Mouse (Mus musculus): ENCODE data around the gene Foxj1.

The Foxj1 gene

GRCm38 (mm10) chr11:116351294-116351693, 16.1 kb upstream of the Foxj1 start:
- in situ Hi-C loops (cut with MboI; ENCODE audit: low pct_unique_long_range_greater_than_20kb in 1 of 2, low sequenced_read_pairs in 2 of 2, unreplicated experiment in 1 of 2) = no loop called here

DNA sequence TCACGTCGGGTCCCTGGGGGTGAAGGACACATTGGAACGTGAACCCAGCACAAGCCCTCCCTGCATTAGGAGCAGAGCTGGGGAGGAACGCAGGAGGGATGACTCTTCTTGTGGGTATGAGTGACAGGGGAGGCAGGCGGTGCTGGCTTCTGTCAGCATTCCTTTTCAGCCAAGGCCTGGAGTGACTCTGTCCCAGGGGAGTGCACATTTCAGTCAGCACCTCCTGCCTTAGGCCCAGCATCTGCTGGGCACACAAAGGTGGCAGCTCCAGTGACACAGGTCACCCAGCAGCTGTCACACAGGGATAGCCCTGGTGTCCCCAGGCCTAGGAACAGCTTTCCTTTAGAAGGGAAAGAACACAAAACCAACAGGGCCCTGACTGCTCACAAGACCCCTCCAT, 12.8 kb upstream of the Foxj1 start:
- in situ Hi-C loops (cut with MboI; ENCODE audit: low pct_unique_long_range_greater_than_20kb in 1 of 2, low sequenced_read_pairs in 2 of 2, unreplicated experiment in 1 of 2) = no loop called here

DNA sequence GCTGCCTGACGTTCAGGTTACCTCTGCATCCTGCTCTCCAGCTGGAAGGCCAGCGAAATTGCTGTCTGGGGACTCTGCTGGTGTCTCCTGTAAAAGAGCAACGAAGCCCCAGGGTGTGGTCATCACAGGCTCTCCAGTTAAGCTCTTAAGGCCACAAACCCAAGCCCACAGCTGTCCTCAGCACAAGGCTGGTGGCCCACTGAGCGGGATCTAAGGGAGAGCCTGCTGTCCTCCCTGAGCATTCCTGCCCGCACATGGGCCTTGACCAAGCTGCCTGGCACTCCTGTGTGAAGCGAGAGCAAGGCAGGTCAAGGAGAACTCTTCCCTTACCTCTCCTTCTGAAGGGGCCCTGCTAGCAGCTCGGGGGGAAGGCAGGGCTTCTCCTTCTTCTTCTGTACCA, 11.8 kb upstream of the Foxj1 start:
- in situ Hi-C loops (cut with MboI; ENCODE audit: low pct_unique_long_range_greater_than_20kb in 1 of 2, low sequenced_read_pairs in 2 of 2, unreplicated experiment in 1 of 2) = no loop called here

- in situ Hi-C loops (cut with MboI; ENCODE audit: low pct_unique_long_range_greater_than_20kb in 1 of 2, low sequenced_read_pairs in 2 of 2, unreplicated experiment in 1 of 2) = no loop called here
These were observed 7.0 kb upstream of the Foxj1 start for GRCm38 (mm10) chr11:116342069-116342791.

- in situ Hi-C loops (cut with MboI; ENCODE audit: low pct_unique_long_range_greater_than_20kb in 1 of 2, low sequenced_read_pairs in 2 of 2, unreplicated experiment in 1 of 2) = no loop called here
These were observed 2.3 kb upstream of the Foxj1 start for GRCm38 (mm10) chr11:116337531-116337930.

DNA sequence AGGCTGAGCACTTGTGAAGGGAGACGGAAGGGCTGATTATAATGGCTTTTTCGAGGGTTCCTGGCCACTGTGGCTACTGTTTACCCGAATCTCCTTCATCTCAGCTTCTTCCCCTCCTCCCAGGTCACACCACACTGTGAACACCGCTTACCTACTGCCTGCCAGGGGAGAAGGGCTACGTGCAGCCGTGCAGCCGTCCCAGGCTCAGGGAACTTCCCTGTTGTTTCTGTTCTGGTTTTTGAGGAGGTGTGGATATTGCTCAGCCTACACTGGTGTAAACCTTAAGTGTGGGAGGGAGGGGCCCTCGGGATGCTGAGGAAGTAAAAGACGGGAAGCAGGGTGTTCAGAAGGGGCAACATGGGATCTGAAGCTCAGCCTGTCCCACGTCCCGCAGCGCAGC, 1.8 kb upstream of the Foxj1 start:
- in situ Hi-C loops (cut with MboI; ENCODE audit: low pct_unique_long_range_greater_than_20kb in 1 of 2, low sequenced_read_pairs in 2 of 2, unreplicated experiment in 1 of 2) = no loop called here

DNA sequence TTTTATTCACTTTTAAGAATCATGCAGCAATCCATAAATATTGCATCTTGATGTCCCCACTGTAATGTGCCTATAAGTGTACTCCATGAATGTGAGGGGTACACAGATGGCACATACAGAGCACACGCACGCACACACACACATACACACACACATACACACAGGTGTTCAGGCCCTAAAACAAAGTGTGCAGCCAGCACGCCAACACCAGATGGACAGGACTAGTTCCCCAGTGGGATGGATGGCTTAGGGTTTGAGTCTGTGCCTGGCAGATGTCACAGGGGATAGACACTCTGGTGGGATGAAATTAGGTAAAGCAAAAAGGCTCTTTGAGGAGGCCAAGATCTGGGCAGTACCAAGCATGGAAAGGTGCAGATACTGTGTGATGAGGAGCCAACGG, 1.2 kb upstream of the Foxj1 start:
- in situ Hi-C loops (cut with MboI; ENCODE audit: low pct_unique_long_range_greater_than_20kb in 1 of 2, low sequenced_read_pairs in 2 of 2, unreplicated experiment in 1 of 2) = no loop called here

DNA sequence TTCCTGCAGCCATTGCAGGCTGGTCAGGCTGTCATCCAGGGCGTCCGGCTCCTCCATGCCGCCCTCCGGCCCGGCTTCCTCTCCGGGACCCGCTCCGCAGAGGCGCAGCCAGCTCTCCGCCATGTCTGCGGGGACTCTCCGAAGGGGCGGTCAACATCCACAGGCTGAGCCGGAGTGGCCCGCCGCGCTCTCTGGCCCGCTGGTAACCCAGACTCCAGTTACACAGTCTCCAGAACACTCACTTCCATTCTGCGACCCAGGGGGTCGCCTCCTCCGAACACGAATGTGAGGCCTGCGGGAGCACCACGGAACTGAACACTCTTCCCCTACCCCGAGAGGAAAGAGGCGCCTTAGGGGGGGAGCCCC, 799 bp downstream of the Foxj1 start:
- in situ Hi-C loops (cut with MboI; ENCODE audit: low pct_unique_long_range_greater_than_20kb in 1 of 2, low sequenced_read_pairs in 2 of 2, unreplicated experiment in 1 of 2) = no loop called here

DNA sequence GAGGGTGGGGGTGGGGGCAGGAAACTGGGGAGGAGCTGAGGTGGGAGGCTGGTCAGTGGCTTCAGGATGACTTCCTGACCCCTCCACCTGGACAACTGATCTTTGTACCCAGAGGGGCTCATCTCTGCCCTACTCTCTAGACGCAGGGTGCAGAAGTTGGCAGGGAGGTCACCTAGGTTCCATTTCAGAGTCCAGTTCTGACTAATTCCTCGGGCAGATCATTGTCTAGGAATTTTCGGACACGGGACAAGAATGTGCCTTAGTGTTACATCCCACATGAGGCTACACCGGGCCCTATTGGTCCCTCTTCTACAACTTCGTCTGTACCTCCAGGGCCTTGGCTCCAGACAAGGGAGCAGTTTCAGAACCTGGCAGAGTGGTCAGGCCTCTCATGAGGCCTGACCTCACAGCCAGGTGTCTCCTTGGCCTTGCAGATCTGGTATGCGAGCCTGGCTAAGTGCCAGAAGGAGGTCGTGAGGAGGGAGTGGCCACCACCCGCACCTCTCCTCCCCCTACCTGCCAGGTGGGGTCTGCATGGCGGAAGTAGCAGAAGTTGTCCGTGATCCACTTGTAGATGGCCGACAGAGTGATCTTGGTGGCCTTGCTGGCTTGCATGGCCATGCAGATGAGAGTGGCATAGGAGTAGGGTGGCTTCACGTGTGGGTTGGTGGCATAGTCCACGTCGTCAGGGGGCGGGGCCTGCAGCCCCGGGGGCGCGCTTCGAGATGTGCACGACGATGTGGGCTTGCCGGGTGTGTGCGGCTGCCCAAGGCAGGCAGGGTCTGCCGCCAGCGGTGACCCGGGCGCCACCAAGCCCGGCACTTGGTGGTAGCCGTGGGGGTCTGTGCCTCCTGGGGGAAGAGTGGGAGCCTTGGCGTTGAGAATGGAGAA, 1.4 kb downstream of the Foxj1 start:
- in situ Hi-C loops (cut with MboI; ENCODE audit: low pct_unique_long_range_greater_than_20kb in 1 of 2, low sequenced_read_pairs in 2 of 2, unreplicated experiment in 1 of 2) = no loop called here

- in situ Hi-C loops (cut with MboI; ENCODE audit: low pct_unique_long_range_greater_than_20kb in 1 of 2, low sequenced_read_pairs in 2 of 2, unreplicated experiment in 1 of 2) = no loop called here
These were observed 2.3 kb downstream of the Foxj1 start for GRCm38 (mm10) chr11:116332983-116333270.

GRCm38 (mm10) chr11:116332232-116332982, 2.8 kb downstream of the Foxj1 start:
- in situ Hi-C loops (cut with MboI; ENCODE audit: low pct_unique_long_range_greater_than_20kb in 1 of 2, low sequenced_read_pairs in 2 of 2, unreplicated experiment in 1 of 2) = no loop called here

- in situ Hi-C loops (cut with MboI; ENCODE audit: low pct_unique_long_range_greater_than_20kb in 1 of 2, low sequenced_read_pairs in 2 of 2, unreplicated experiment in 1 of 2) = no loop called here
These were observed 5.0 kb downstream of the Foxj1 start for GRCm38 (mm10) chr11:116330211-116330518.

- in situ Hi-C loops (cut with MboI; ENCODE audit: low pct_unique_long_range_greater_than_20kb in 1 of 2, low sequenced_read_pairs in 2 of 2, unreplicated experiment in 1 of 2) = no loop called here
These were observed 5.6 kb downstream of the Foxj1 start for GRCm38 (mm10) chr11:116329314-116330210.

GRCm38 (mm10) chr11:116326963-116327603, 8.1 kb downstream of the Foxj1 start:
- in situ Hi-C loops (cut with MboI; ENCODE audit: low pct_unique_long_range_greater_than_20kb in 1 of 2, low sequenced_read_pairs in 2 of 2, unreplicated experiment in 1 of 2) = no loop called here

DNA sequence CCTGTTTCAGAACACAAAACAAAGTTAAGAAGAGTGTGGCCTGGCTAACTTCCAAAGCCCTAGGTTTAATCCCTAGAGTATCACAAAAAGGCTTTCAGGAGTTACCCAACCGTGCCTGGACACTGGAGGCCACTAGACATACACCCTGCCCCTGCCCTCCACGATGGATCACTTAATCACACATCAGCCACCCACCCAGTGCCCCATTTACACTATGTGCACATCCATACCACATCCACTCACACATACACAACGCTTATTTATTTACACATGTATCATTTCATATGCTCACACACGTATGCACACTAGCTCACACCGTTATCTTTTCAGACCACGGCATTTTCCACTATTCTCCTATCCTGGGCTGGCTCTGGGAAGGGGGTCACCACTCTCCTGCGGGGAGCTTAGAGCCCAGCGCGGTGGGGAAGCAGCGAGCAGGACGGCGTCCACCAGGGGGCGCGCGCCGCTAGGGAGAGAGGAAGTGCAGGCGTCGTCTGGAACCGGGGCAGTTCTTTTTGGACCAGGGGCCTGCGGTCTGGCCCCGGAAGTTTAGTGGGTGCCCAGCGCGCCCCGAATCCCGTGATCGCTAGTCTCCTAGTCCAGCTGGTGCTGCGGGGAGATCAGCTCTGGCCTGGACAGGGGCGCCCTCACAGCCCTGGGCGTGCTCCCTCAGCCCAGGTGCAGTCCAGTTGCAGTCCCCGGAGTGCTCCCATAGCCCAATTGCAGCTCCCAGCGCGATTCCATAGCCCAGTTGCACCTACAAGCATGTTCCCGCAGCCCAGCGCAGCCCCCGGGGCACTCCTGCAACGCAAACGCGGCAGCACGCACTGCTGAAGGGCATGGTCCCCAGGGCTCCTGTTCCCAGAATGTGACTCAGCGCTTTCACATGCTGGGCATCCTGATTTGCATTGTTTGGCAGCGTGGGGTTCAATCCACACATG, 16.2 kb downstream of the Foxj1 start:
- in situ Hi-C loops (cut with MboI; ENCODE audit: low pct_unique_long_range_greater_than_20kb in 1 of 2, low sequenced_read_pairs in 2 of 2, unreplicated experiment in 1 of 2) = loop anchor here (5.0 kb wide), 2 partner anchors 128 to 138 kb away; no protein-coding TSS in a partner anchor

GRCm38 (mm10) chr11:116312359-116312758, 22.8 kb downstream of the Foxj1 start:
- in situ Hi-C loops (cut with MboI; ENCODE audit: low pct_unique_long_range_greater_than_20kb in 1 of 2, low sequenced_read_pairs in 2 of 2, unreplicated experiment in 1 of 2) = no loop called here

DNA sequence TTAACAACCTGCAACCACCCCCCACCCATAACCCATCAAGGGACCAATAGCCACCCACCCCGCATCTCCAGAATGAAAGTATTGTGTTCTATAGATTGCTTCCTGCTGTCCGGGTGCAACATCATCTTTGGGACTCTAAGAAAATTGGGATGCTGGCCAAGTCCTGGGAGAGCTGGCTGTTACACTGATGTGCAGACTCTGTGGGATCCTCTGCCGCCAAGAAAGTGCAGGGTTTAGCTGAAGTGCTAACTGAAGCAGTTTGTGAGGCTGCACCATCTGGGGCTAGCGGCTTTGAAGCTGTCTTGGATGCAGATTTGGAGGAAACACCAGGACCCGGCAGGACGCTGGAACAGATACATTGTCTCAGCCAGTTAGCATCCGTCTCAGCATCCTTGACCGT, 24.0 kb downstream of the Foxj1 start:
- in situ Hi-C loops (cut with MboI; ENCODE audit: low pct_unique_long_range_greater_than_20kb in 1 of 2, low sequenced_read_pairs in 2 of 2, unreplicated experiment in 1 of 2) = no loop called here

Measured in mouse embryonic stem cell (cell line).